Mouse (Mus musculus) 416B (cell line): ENCODE measurements at regions not wholly inside any gene's neighbourhood (a gene's known extent, or its start where the extent isn't known, plus 50 kb on each side); places are given as distances from the start of the nearest gene placed in this dataset.

Experiments used
- DNase-seq: peaks from one replicate; pipeline ENCODE4 v3.0.0; 2011; ENCODE audit warnings: low read depth

DNA sequence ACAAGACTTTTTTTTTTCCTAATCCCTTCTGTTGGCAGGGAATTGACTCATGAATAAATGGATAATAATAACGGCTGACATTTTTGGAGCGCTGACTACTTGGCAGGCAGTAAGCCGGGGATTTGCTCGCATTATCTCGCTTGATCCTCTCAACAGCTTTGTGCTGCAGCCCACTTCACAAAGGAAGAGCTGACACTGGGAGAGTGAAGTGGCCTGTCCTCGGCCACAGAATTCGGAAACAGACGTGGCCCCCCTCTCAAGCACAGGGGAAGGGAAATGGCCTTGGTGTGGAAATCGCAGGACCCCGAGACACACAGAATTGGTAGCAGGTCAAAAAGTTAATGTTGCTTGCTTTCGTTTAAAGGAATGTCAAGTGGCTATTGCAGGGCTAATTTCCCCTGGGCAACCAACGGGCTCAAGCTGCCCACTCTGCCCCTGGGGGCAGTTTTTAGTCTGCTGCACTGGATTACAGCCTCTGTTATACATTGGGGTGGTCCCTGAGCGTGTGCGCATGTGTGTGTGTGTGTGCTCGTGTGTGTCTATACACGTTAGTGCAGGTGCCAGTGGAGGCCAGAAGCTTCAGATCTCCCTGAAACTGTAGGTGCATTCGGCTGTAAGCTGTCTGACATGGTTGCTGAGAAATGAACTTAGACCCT, 483.1 kb downstream of the Plcl1 start:
- DNase-seq = no peak

- DNase-seq = peak; percentile 60
Measured at GRCm38 (mm10) chr1:55890511-55891151, 484.9 kb downstream of the Plcl1 start.

GRCm38 (mm10) chr1:55891894-55892293, 486.2 kb downstream of the Plcl1 start:
- no peak for DNase-seq

DNA sequence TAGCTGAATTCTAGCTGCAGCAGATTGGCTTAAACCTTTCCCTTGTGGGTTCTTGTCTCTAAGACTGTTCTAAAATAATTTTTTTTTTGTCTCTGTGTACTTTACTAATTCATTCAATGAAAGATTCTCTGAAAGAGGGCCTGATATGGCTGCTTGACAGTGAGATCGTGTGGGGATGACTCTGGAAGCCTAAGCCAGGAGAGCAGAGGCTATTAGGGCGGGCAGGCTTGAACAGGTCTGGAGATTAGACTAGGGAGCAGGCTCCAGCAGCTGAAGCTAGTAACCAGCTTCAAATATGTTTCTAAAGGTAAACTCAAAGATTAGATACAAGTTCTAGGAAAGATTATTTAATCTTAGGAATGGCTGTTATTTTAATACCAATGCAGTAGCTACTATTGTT, 491.9 kb downstream of the Plcl1 start:
- no peak for DNase-seq

GRCm38 (mm10) chr1:55898031-55898430, 492.3 kb downstream of the Plcl1 start:
- no peak for DNase-seq

DNA sequence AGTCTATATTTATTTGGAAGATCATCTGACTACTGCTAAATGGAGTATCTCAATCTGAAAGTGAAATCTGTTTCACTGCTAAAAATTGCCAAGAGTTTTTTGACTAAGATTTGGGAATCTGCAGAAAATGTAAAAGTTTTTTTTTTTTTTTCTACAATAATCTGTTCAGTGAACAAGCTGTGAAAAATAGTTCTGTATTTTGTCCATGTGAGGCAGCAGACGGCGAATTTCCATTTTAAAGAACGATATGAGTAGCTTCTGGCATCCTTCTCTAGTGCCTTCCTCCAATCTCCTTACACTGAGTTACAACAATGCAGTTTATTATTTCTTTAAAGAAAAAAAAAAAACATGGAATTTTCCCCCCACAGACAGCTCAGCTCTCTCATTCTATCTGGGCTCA, 494.3 kb downstream of the Plcl1 start:
- no peak for DNase-seq

GRCm38 (mm10) chr1:55903177-55903576, 497.5 kb downstream of the Plcl1 start:
- peak; percentile 76 for DNase-seq

DNA sequence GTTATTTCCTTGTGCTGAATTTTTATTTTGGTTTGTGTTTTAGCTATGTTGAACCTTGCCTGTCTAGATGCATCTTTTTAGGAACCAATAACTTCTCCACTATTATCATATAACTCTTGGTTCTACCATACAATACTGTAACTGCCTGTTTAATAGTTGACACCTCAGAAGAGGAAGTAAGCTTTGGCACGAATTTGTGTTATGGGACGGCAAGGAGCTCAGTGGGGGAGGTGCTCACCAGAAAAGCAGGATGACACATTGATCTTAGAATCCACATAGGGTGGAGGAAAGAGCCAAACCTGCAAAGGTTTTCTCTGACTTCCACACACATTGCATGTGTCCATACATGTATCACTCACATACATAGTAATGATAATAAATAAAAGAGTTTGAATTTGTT, 498.9 kb downstream of the Plcl1 start:
- peak; percentile 51 for DNase-seq

DNA sequence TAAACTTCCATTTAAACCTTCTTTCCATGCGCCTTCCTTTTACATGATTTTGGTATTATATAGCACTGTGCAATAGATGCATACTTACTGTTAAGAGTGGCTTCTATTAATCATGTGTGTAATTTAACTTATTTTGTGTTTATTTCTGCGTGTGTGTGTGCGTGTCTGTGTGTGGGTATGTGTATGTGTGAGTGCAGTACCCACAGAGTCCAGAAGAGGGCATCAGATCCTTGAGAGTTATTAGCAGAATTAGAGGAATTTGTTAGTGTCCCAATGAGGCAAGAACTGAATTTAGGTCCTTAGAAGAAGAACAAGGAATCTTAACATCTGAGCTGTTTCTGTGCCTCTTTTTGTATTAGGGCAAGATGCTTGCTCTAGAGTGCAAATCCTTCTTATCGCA, 499.5 kb downstream of the Plcl1 start:
- no peak for DNase-seq

GRCm38 (mm10) chr1:55910024-55910423, 504.3 kb downstream of the Plcl1 start:
- peak; percentile 37 for DNase-seq

- no peak for DNase-seq
Measured at GRCm38 (mm10) chr1:55914284-55914683, 508.6 kb downstream of the Plcl1 start.

DNA sequence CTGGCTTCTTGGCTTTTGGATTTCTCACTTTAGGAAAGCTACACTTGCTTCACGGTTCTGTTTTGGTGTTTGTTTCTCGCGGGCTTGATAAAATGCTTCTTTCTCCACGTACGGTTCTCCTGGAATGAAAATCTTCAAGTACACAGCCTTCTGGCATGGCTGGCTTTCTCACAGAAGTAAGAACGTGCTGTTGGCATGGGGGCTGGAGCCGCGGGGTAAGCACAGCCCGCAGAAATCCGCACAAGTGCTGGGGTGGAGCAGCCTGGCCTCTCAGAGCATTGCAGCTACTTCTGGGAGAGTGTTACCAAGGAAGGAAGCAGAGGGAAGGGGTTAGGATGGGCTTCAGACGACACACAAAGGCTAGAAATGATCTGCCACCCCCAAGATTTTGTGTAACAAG, 510.2 kb downstream of the Plcl1 start:
- no peak for DNase-seq

- DNase-seq = no peak
Measured at GRCm38 (mm10) chr1:55919516-55919915, 513.8 kb downstream of the Plcl1 start.

GRCm38 (mm10) chr1:55946786-55947549, 541.2 kb downstream of the Plcl1 start:
- DNase-seq = no peak

GRCm38 (mm10) chr1:55947618-55948283, 542.0 kb downstream of the Plcl1 start:
- DNase-seq = no peak

- no peak for DNase-seq
Measured at GRCm38 (mm10) chr1:55949606-55950005, 543.9 kb downstream of the Plcl1 start.

- peak; percentile 64 for DNase-seq
Measured at GRCm38 (mm10) chr1:55957804-55958445, 552.2 kb downstream of the Plcl1 start.

DNA sequence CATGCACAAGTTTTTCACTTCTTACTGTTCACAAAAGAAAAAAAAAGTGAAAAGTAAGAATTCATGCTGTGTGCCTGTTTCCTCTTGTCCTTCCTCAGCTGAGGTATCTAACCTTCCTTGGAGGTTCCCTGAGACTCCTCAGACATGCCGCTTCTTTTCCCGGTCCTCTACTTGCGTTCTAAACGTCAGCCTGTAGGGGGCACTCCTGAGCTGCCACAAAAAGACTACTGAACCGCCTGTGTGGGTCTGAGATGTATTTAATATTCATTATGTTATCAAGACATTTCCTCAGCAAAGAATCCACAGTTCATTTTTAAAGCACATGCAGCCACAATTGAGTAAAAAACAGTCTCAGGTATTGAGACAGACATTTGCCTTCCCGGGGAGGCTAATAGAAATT, 554.6 kb downstream of the Plcl1 start:
- peak; percentile 69 for DNase-seq

DNA sequence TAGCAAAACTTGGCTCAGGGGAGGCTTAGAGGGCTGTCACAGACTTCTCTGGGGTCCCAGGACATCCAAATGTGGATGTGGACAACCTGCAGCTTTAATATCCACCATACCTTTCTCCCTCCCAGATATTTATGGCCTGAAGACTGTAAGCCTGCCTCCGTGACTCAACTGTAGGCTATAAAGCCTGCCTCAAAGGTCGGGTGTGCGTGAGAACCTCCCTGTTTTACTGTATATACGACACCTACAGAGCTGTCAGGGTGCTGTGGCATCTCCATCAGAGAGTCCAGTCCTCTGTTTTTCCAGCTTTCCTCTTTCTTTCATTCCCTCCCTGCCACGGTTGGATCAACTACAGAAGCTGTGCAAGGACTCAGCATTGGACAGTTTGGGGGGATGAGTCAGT, 558.1 kb downstream of the Plcl1 start:
- no peak for DNase-seq

DNA sequence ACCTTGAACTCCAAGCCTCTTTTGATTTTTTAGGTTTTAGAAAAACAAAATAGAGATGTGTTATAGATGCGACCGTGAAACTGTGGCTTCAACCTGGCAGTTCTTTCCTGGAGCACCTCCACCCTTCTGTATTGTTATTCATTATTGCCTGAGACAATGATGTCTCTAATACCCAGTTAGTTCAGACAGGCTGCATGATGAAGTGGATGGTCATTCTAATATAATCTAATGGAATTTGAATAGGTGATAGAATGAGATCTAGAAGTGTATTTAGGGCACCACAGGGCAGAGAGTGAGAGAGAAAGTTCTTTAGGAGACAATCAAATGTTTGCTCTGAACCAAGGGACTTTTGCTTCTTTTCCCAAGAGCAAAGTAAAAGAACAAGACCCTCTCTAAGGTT, 560.6 kb downstream of the Plcl1 start:
- no peak for DNase-seq

DNA sequence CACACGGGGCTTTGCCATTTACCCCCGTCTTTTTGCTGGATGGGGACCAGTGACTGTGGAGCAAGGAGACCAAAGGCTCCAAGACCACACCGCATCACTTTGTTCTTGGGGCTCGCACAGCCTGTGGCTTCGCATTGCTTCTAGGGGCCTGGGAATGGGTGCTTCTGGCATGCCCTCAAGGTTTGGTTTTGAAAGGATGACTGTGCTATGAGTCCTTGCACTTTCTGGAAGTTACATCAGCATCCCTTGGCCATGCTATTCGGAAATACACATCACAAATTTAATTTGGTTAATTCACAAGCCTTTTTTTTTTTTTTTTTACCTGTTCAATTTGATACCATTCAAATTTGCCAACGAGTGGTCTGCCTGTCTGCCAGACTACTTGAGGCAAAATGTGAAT, 562.1 kb downstream of the Plcl1 start:
- DNase-seq = no peak

DNA sequence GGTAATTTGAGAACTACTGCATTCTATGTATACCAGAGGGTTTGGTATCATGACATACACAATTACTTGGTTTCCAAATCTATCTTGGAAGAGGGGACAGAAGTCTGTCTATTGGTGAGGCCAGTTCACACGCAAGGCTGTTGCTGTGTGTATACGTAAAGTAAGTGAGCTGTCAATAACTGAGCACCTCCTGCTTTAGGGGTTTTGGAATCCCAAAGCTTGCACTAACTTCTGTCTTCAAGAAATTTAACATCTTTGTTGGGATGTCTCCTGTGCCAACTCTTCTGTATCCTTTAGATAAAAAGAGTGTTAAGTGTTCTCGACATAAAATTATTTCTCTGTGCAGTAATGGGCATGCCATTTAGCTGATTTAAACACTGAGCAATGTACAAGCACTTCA, 572.1 kb downstream of the Plcl1 start:
- DNase-seq = no peak
